Mouse (Mus musculus): ENCODE results near the gene Awat2. TPM values are rescaled to one million over a fixed set of nuclear protein-coding genes. Genes with fewer than 3 reads are reported as not detected.
A peak's percentile ranks its signal among the peaks of the same experiment; 100 is the strongest.

The Awat2 gene
- polyA plus RNA-seq, 1 experiment: 0.80 TPM

DNA sequence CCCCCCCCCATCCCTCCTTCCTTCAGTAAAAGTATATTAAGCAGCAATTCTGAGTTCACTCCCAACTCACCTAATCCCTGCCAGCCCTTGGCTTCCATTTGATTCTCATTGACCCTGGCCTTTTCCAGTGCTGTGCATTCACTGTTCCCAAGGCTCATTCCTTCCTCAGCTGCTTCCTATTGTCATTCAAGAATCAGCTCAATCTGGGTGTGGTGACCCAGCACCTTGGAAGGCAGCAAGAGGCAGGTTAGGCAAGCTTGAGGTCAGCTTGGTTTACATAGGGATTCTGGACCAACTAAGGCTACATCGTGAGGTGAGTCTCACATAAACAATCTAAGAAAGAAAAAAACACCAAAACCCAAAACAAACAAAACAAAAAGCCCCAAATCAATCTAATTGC lies 33.3 kb downstream of the Awat2 start:
- 77% methylated on average over 1 of the region's 1 CpGs for WGBS
- TF ChIP-seq CTCF (IDR thresholded peaks at IDR 0.05; ENCODE audit: control insufficient read depth, insufficient read depth, low read length) (no peak), POLR2A (IDR thresholded peaks at IDR 0.05; ENCODE audit: borderline replicate concordance, control insufficient read depth, low read depth, low read length) (no peak)
- Histone ChIP-seq H3K4me1 (ENCODE audit: control insufficient read depth, insufficient read depth, low read length) (no peaks in the 10 kb centered on the region), H3K4me3 (replicated peaks; ENCODE audit: control insufficient read depth, low read depth, low read length) (no peak overlapping the region), H3K27ac (ENCODE audit: control insufficient read depth, insufficient read depth, low read depth, low read length, poor library complexity) (no peak overlapping the region)

DNA sequence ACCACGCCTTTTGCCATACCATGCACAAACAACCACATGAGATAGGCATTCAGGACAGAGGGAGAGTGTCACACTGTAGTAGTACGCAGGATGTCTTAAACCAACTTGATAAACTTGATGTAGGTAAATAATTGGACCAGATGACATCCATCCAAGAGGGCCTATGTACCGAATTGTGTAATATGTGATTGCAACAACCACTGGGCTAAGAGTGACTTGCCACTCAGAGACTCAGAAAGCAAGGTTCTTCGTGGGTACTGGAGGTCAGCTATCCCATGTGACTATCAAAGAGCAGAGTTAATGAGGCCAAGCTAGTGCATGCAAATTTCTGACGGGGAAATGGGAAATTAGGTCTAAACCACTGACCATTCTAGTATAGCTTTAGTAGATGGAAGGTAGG lies 40.9 kb downstream of the Awat2 start:
- H3K4me1 ChIP-seq (ENCODE audit: control insufficient read depth, insufficient read depth, low read length): no peaks in the 10 kb centered on the region
- no peak overlapping the region for H3K27ac ChIP-seq (ENCODE audit: control insufficient read depth, insufficient read depth, low read depth, low read length, poor library complexity)
- 61% methylated on average over 5 of the region's 5 CpGs for WGBS
- no peak for TF ChIP-seq CTCF (IDR thresholded peaks at IDR 0.05; ENCODE audit: control insufficient read depth, insufficient read depth, low read length)
- no peak for TF ChIP-seq POLR2A (IDR thresholded peaks at IDR 0.05; ENCODE audit: borderline replicate concordance, control insufficient read depth, low read depth, low read length)
- no peak overlapping the region for H3K4me3 ChIP-seq (replicated peaks; ENCODE audit: control insufficient read depth, low read depth, low read length)

DNA sequence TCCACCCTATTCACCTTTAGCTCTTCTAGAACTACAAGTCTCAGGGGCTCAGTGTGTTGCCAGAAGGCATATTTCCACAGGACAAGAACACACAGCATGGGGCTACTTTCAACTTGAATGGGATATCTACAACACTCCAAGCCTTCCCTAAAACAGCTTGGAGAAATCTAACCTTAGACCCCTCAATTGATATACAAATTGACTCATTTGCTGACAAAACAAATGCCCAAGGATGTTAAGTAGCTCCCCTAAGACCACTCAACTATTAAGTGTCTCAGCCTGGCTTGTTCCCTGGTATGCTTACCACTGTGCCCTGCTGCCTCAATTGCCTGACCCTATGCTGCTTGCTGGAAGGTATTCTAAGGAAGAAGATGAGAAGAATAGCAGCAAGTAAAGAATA lies 41.6 kb downstream of the Awat2 start:
- Histone ChIP-seq H3K27ac (ENCODE audit: control insufficient read depth, insufficient read depth, low read depth, low read length, poor library complexity) (no peak overlapping the region), H3K4me3 (replicated peaks; ENCODE audit: control insufficient read depth, low read depth, low read length) (no peak overlapping the region), H3K4me1 (ENCODE audit: control insufficient read depth, insufficient read depth, low read length) (no peaks in the 10 kb centered on the region)
- TF ChIP-seq POLR2A (IDR thresholded peaks at IDR 0.05; ENCODE audit: borderline replicate concordance, control insufficient read depth, low read depth, low read length): no peak
- no peak for TF ChIP-seq CTCF (IDR thresholded peaks at IDR 0.05; ENCODE audit: control insufficient read depth, insufficient read depth, low read length)

DNA sequence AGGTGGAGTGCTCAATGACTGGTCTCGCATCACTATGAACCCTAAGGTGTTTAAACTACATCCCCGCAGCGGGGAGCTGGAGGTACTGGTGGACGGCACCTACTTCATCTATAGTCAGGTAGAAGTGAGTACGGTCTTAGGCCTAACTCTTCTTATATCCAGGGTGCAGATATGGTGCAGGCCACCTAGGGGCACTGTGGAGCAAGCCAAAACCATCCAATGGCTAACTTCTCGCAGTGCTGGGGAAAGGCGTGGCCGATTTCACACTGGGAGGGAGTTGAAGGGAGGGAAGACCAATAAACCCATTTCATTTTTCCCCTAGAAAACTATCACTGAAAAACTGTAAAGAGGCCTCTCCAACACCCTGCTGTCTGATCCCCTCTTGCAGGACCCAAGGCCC lies 47.5 kb downstream of the Awat2 start:
- Histone ChIP-seq H3K4me1 (ENCODE audit: control insufficient read depth, insufficient read depth, low read length) (no peaks in the 10 kb centered on the region), H3K27ac (ENCODE audit: control insufficient read depth, insufficient read depth, low read depth, low read length, poor library complexity) (no peak overlapping the region), H3K4me3 (replicated peaks; ENCODE audit: control insufficient read depth, low read depth, low read length) (no peak overlapping the region)
- TF ChIP-seq CTCF (IDR thresholded peaks at IDR 0.05; ENCODE audit: control insufficient read depth, insufficient read depth, low read length): no peak
- no peak for TF ChIP-seq POLR2A (IDR thresholded peaks at IDR 0.05; ENCODE audit: borderline replicate concordance, control insufficient read depth, low read depth, low read length)
- WGBS: 71% methylated on average over 8 of the region's 8 CpGs

DNA sequence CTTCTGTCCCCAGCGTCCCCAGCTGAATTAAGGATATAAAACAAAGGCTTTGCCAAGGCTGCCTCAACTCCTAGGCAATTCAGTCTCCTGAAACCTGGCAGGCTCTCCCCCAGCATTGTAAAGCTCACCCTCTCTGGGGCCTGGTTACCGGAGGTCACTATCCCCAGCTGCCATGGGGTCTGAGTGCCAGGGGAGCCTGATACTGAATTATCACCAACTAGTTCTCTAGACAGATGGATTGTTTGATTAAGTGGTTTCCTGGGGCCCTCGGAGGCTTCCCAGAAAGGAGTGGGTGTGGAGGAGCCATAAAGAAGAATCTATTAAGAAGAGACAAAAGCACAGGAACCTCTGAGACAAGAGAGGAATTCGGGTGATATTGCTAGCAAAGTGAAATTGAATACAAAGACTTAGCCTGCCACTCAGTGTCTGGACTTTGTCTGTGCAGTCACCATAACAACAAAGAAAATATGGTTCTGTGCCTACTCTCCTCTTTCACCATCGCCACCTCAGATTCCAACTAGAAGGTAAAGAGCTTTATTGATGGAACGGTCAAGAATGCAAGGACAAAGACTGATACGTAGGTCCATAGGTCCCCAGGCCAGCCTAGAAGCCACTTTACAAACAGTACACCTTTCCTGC lies 48.2 kb downstream of the Awat2 start:
- TF ChIP-seq CTCF (IDR thresholded peaks at IDR 0.05; ENCODE audit: control insufficient read depth, insufficient read depth, low read length) (no peak), POLR2A (IDR thresholded peaks at IDR 0.05; ENCODE audit: borderline replicate concordance, control insufficient read depth, low read depth, low read length) (no peak)
- no peak overlapping the region for H3K4me3 ChIP-seq (replicated peaks; ENCODE audit: control insufficient read depth, low read depth, low read length)
- H3K27ac ChIP-seq (ENCODE audit: control insufficient read depth, insufficient read depth, low read depth, low read length, poor library complexity): no peak overlapping the region
- 77% methylated on average over 7 of the region's 7 CpGs for WGBS
- no peaks in the 10 kb centered on the region for H3K4me1 ChIP-seq (ENCODE audit: control insufficient read depth, insufficient read depth, low read length)

DNA sequence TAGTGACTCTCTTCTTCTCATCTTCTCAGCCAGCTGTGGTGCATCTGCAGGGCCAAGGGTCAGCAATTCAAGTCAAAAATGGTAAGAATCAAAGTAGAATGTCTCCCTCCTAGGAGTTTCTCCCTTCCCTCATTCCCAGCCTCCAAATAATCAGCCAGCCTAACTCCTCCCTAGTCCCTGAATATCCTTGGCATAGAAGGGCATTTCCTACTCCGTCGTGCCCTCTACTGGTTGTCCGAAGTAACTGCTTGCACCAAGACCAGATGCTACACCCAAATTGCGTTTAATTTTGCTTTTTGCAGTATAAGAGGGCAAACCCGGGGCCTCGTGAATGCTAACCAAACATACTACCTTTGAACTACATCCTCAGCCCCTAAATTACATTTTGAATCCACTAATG lies 50.2 kb downstream of the Awat2 start:
- TF ChIP-seq POLR2A (IDR thresholded peaks at IDR 0.05; ENCODE audit: borderline replicate concordance, control insufficient read depth, low read depth, low read length) (no peak), CTCF (IDR thresholded peaks at IDR 0.05; ENCODE audit: control insufficient read depth, insufficient read depth, low read length) (peak; percentile 34)
- 21% methylated on average over 6 of the region's 6 CpGs for WGBS
- Histone ChIP-seq H3K4me3 (replicated peaks; ENCODE audit: control insufficient read depth, low read depth, low read length) (no peak overlapping the region), H3K4me1 (ENCODE audit: control insufficient read depth, insufficient read depth, low read length) (no peaks in the 10 kb centered on the region), H3K27ac (ENCODE audit: control insufficient read depth, insufficient read depth, low read depth, low read length, poor library complexity) (no peak overlapping the region)

DNA sequence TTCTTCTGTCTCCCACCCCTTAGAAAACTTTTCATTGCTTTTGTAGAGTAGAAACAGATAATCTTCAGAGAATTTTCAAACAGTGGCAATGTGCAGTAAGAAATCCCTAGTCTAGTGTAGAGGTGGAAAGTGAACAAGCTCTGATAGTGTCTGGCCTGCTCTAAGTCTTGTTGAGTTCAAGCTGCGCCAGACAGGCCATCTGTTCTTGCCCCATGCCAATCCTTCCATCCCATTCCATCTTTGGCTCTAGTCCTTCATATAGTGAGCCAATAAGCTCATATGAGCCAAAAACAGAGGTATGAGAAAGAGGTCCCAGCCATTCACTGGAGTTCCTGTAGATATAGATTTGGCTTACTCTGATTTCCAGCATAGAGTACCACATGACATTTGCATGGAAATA lies 52.6 kb downstream of the Awat2 start:
- Histone ChIP-seq H3K4me3 (replicated peaks; ENCODE audit: control insufficient read depth, low read depth, low read length) (no peak overlapping the region), H3K4me1 (ENCODE audit: control insufficient read depth, insufficient read depth, low read length) (no peaks in the 10 kb centered on the region), H3K27ac (ENCODE audit: control insufficient read depth, insufficient read depth, low read depth, low read length, poor library complexity) (no peak overlapping the region)
- no peak for TF ChIP-seq CTCF (IDR thresholded peaks at IDR 0.05; ENCODE audit: control insufficient read depth, insufficient read depth, low read length)
- TF ChIP-seq POLR2A (IDR thresholded peaks at IDR 0.05; ENCODE audit: borderline replicate concordance, control insufficient read depth, low read depth, low read length): no peak
- 55% methylated on average over 1 of the region's 1 CpGs for WGBS

DNA sequence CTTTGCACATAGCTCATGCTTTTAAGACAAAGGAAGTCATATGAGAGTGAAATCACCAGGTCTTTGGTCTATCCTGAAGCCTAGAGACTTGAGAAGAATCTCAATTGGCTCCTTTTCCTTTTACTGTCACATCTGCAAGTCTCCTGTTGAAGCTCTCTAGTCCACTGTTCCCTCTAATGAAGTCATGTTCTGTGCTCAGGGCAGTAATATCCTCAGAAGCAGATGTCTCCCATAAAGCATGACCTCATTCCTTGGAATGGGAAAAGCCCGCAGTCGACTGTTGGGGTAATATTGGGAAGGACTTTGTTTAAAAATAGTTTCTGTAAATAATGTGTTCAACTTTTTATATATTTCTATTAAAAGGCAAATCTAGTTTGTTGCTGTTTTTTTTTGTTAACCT lies 85.5 kb downstream of the Awat2 start:
- TF ChIP-seq CTCF (IDR thresholded peaks at IDR 0.05; ENCODE audit: control insufficient read depth, insufficient read depth, low read length) (no peak), POLR2A (IDR thresholded peaks at IDR 0.05; ENCODE audit: borderline replicate concordance, control insufficient read depth, low read depth, low read length) (no peak)
- 90% methylated on average over 2 of the region's 2 CpGs for WGBS
- Histone ChIP-seq H3K4me1 (ENCODE audit: control insufficient read depth, insufficient read depth, low read length) (no peaks in the 10 kb centered on the region), H3K4me3 (replicated peaks; ENCODE audit: control insufficient read depth, low read depth, low read length) (no peak overlapping the region), H3K27ac (ENCODE audit: control insufficient read depth, insufficient read depth, low read depth, low read length, poor library complexity) (no peak overlapping the region)

Other genes starting within 250 kb of the Awat2 start
- not detected in 2 replicates for gene Otud6a, start 13.7 kb downstream of the Awat2 start, polyA plus RNA-seq (2011; ENCODE audit: insufficient read depth, insufficient read length, low replicate concordance, missing spikeins)
- gene Igbp1, start 51.6 kb upstream of the Awat2 start, polyA plus RNA-seq (2011; ENCODE audit: insufficient read depth, insufficient read length, low replicate concordance, missing spikeins): 22.9 and 30.1 TPM in 2 replicates
- not detected in 2 replicates for gene Dgat2l6, start 82.1 kb upstream of the Awat2 start, polyA plus RNA-seq (2011; ENCODE audit: insufficient read depth, insufficient read length, low replicate concordance, missing spikeins)
- not detected in 2 replicates for gene Awat1, start 129.5 kb upstream of the Awat2 start, polyA plus RNA-seq (2011; ENCODE audit: insufficient read depth, insufficient read length, low replicate concordance, missing spikeins)
- not detected in 2 replicates for gene P2ry4, start 152.2 kb upstream of the Awat2 start, polyA plus RNA-seq (2011; ENCODE audit: insufficient read depth, insufficient read length, low replicate concordance, missing spikeins)
- not detected in 2 replicates for gene Arr3, start 162.8 kb upstream of the Awat2 start, polyA plus RNA-seq (2011; ENCODE audit: insufficient read depth, insufficient read length, low replicate concordance, missing spikeins)
- 15.3 and 23.7 TPM in 2 replicates for gene Kif4, start 183.0 kb upstream of the Awat2 start, polyA plus RNA-seq (2011; ENCODE audit: insufficient read depth, insufficient read length, low replicate concordance, missing spikeins)
- gene Pdzd11, start 183.9 kb upstream of the Awat2 start, polyA plus RNA-seq (2011; ENCODE audit: insufficient read depth, insufficient read length, low replicate concordance, missing spikeins): 18.2 and 18.9 TPM in 2 replicates

Measured in bone marrow, adult 2 months (tissue).